Mouse (Mus musculus) urinary bladder, postnatal 10 days (tissue): Measurements from ENCODE around the gene Ppp3cb.
A peak's percentile ranks its signal among the peaks of the same experiment; 100 is the strongest.

Experiments used
- DNase-seq: peaks from one replicate; pipeline ENCODE4 v3.0.0; 2022; ENCODE audit warnings: low spot score

Gene Ppp3cb

DNA sequence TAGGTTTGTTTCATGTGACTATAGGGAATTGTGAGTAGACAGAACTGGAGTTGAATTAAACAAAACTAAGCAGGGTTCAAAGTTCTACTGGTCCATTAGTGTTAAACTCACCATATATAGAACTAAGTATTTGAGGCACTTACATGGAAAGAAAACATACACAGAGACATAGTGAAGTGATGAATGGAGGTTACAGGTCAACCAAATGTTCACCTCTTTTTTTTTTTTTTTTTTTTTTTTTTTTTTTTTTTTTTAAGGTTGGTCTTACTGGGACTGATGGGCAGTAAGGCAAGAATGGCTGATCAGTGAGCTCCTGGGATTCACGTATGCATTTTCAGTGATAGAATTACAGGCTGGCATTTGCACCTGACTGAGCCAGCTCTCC, 66.2 kb downstream of the Ppp3cb start:
- DNase-seq: no peak

DNA sequence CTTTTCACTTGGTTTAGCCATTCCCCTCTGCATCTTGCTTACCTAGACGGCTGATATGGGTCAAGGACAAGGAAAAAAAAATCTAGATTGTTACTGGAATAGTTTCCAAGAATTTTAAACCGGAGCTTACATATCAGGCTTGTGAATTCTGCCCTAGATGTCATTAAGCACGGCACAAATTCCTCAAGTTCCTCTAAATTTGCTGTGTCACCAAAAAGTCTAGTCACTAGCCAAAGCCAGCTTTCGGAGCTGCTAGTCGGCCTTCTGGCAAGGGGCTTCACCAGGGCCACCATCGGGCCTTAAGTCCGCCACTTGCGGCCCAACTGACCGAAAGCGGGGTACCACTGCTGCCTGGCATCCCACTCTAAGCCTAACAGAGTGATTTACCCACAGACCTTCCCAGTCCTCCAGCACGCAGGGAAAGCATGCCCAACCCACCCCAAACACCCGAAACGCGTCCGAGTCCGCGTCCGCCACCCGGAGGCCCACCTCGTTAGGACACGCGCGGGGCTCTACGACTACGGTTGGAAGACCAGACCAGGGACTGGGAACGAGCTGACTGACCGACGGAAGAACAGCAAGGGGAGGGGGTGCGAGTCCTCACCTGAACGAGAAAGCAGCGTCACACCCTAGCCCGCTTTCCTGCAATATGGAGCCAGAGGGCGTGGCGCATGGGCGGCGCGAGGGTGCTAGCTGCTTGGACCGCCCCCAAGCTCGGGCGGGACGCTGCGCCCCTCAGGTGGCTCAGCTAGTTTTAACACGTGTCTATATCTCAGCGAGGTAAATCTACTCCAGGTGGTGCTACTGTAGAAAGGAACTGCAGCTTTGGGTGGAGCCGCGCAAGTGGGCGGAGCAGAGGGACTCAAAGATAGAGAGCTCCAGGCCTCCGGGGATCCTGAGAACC, 66.8 kb downstream of the Ppp3cb start, which contains the start of gene Anxa7:
Gene Anxa7, minus strand, starts transcription at position 843 of the 904 bp plus-strand sequence.
- DNase-seq: peak; percentile 30

DNA sequence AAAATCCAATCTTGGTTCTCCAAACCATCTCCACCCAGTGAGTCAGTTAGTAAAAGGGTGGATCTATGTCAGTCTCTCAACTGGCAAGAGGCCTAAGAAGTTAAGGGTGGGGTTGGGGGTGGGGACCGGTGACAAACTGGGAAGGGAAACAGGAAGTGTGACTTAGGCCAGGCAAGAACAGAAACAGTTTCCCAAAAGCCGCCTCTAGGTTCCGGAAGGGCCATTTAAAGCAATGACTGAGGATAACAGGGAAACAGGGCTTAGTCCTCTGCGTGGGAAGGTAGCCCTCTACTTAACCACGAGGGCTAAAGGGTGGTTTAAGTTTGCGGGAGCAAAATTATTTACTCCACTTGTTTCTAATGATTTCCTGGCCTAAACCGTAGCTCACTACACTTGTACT, 67.6 kb downstream of the Ppp3cb start:
- no peak for DNase-seq

DNA sequence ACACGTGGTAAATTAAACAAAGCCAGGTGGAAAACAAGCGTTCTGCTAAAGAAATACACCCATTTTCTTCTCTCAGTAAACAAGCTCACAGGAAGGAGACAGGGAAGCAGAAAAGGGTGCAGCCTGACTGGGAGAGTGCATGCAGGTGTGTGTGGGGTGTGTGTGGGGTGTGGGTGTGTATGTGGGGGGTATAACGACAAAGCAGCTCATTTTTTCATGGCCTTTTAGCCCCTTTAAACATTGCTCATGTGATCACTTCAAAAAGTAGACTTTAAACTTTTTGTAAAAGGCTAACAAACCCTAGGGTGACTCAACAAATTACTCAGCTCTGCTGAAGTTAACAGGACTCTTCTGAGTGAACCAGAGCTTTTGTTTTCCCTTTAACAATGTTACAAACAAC, 68.0 kb downstream of the Ppp3cb start:
- no peak for DNase-seq

DNA sequence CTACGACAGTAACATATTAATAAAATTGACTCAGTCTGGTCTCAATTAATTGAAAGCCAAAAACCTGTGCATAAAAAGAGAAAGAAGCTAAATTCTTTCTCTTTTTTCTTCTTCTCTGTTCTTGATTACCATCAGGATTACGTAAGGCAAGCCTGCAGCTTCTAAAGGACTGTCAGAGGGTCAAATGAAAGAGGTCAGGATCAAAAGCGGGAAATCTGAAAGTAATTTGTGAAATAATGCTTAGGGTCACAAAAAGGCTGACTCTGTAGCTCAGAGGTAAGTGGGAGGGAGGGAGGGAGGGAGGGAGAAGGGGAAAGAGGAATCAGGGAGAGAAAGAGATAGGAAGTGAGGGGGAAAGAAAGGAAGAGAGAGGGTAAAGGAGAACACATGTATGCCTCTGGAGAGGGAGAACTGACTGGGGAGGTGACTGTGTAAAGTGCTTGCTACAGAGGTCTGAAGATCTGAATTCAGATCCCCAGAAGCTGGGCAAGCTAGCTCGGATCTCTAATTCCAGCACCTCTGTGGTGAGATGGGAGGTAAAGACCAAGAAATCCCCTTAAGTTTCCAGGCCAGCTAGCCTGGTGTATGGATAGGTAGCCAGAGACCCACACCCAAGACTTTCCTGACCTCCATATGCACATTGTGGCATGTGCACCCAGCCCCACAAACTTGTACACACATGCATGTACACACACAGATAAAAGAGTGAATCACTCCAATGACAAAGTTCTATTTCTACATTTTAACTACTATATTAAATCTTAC, 68.9 kb downstream of the Ppp3cb start:
- no peak for DNase-seq

DNA sequence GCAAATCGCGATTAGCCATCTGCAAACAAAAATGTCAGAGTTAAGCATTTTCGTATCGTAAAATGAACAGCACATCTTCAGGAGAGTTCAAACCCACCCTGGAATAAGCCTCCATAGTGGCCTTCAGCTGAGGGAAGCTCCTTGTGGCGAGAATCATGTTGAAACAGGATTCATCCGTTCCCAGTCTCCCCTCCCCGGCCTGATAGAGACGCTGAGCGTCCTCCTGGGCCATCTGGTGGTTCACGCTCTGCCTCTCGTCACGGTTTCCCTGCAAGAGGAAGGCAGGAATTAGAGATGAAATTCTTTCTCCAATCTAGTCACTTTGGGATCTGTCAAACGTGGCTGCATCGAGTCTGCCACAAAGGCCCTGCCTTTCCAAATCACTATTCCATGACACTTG, 86.2 kb downstream of the Ppp3cb start:
- DNase-seq: no peak

DNA sequence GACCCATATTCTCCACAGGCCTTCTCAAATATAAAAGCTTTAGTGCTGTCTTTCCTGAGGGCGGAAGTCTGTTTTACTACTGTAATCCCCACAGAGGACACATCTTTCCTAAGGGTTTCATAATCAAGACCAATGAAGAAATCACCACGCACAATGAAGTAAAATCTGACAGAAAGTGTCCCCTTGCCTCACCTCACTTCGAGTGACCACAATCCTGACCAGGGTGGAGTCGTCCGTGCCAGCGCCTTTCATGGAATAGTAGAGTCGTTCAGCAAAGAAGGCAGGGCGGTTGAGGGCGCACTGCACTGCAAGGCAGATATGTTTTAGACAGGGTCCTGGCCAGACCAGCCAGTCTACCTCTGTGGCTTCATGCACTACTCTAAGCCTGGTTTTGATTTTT, 88.0 kb downstream of the Ppp3cb start:
- no peak for DNase-seq

DNA sequence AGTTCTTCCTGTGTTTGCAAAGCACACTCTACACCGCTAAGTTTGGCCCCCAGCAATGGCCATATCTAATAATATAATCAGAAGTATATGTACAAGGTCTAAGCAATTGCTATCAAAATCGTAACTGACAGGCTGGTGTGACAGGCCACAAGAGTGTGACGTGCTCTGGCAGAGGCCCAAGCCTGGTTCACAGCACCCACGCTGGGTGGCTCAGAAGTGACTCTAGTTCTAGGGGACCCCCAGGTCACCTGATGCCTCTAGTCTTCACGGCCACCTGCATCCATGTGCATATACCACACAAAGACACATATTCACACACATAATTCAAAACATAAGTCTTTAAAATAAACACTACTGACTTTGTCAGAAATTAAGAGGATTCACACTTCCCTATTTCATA, 93.4 kb downstream of the Ppp3cb start:
- DNase-seq: no peak

DNA sequence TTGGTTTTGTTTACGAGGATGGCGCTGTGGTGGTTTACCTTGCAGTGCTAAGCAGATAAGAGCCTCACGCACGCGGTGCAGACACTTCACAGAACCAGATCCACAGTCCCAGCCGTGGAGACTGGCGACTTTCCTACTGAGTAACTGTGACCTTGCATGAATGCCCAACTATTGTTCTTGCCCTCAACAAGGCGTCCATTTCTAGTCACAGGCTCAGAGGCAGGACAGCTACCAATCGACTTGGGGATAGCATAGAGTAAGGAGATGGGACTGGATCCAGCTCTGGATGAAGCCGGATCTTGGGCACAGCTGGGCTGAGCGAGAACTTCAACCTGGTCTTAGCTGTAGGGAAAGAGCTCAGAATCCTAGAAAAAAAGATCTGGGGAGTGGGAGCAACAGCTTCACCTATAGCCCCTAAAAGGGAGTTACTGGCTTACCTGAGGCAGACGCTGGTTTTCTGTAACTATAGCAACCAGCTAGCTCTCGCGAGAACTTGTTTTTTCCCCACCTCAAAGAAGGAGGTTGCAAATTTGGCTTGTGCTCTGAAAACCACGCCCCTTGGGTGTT, 94.5 kb downstream of the Ppp3cb start, which contains the start of gene Cfap70:
Gene Cfap70, minus strand, starts transcription at position 462 of the 567 bp plus-strand sequence.
- DNase-seq: no peak

DNA sequence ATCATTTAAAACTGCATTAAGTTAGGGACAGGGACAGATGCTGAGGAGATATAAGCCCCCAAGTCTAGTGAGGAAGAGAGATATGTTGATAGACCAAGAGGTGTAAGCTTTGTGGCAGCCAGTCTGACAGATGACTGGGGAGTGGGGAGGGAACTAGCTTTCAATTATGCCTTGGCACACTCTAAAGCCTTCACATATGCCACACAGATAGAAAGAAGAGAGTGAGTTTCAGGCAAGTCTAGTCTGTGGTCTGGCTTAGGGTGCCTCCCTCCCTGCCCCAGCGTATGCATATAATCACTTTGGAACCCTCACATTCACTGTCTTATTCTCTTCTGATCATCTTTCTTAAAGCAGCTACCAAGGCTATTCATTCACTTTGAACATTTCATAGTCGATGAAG, 95.1 kb downstream of the Ppp3cb start:
- no peak for DNase-seq
